Mouse (Mus musculus): ENCODE data around the gene Gm11756. TPM values are rescaled to one million over a fixed set of nuclear protein-coding genes. Genes with fewer than 3 reads are reported as not detected.
"Not testable (repeated sequence)": the region's sequence is repeated elsewhere in the genome, so short reads cannot be mapped to it uniquely, and the experiment has no call there.

The Gm11756 gene
- total RNA-seq (2021): not detected
- long read RNA-seq, experiment 1: 0 reads
- long read RNA-seq, experiment 2: 0 reads

DNA sequence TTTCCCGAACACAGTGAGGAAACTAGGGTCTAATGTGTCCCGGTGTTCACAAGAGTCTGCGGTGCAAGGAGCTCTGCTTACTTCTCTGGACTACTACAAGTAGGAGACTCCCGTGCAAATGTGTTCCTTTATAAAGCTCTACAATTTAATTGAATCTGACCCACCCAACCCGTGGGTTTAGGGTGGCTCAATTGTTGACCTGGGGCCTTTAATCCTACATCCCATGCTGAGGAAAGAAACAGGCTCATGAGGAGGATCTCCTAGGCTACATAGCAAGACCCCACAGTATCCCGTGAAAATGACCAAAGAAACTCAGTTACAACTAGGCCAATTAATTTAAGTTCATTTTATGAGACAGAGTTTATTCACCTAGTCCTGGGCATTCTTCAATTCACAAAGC lies at the start of gene Gm11756:
Gene Gm11756, minus strand, starts transcription at position 101 of the 400 bp plus-strand sequence.
- not testable (repeated sequence) for DNase-seq (ENCODE audit: low spot score in 2 of 2)

DNA sequence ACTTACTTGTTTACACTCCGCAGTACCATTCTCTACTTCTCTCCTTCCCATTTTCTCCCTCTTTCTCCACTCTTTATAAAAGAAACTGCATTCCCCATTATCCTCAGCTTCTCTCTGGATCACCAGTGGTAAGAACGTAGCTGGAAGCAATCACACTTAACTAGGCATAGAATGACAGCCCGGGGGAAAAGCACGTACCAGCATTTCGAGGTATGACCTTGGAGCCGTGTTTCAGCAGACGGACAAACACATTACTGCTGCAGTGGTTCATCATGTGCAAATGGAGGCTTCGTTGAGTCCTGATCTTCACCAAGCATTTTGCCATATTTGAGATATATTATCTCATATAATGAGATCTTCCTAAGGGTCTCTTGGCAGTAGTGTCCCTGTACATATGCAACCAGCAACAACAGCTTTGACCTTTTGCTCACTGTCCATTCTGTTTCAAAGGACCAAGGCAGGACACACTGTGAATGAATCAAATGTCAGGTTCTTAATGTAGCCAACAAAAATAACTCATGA lies 29.9 kb upstream of the Gm11756 start, which contains the start of gene 2310002L09Rik:
Gene 2310002L09Rik, minus strand, starts transcription at position 472 of the 522 bp plus-strand sequence.
- DNase-seq (ENCODE audit: low spot score in 2 of 2): no peak

- DNase-seq (ENCODE audit: low spot score in 2 of 2): not testable (repeated sequence)
Measured at GRCm38 (mm10) chr4:73905853-73906252, 14.7 kb downstream of the Gm11756 start, which contains the start of gene Gm13871. TSS of gene Gm13871 (minus strand) at chr4:73905953.

- not testable (repeated sequence) for DNase-seq (ENCODE audit: low spot score in 2 of 2)
Measured at GRCm38 (mm10) chr4:73891012-73891411, 29.5 kb downstream of the Gm11756 start, which contains the start of gene Gm11757. TSS of gene Gm11757 (minus strand) at chr4:73891112.

DNA sequence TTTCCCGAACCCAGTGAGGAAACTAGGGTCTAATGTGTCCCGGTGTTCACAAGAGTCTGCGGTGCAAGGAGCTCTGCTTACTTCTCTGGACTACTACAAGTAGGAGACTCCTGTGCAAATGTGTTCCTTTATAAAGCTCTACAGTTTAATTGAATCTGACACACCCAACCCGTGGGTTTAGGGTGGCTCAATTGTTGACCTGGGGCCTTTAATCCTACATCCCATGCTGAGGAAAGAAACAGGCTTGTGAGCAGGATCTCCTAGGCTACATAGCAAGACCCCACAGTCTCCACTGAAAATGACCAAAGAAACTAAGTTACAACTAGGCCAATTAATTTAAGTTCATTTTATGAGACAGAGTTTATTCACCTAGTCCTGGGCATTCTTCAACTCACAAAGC lies 44.4 kb downstream of the Gm11756 start, which contains the start of gene Gm11758:
Gene Gm11758, minus strand, starts transcription at position 101 of the 400 bp plus-strand sequence.
- DNase-seq (ENCODE audit: low spot score in 2 of 2): not testable (repeated sequence)

Other genes starting within 250 kb of the Gm11756 start
- not detected for gene Gm428, start 237.2 kb downstream of the Gm11756 start, total RNA-seq (2021)
- under 1 TPM; 0.11 to 0.92 TPM for gene Rasef, start 129.8 kb downstream of the Gm11756 start, total RNA-seq (2021)
- not detected for gene Gm11758, start 44.5 kb downstream of the Gm11756 start, total RNA-seq (2021)
- not detected for gene Gm11757, start 29.6 kb downstream of the Gm11756 start, total RNA-seq (2021)
- gene Gm13871, start 14.8 kb downstream of the Gm11756 start, total RNA-seq (2021): not detected
- under 1 TPM; 0.39 to 0.51 TPM for gene 2310002L09Rik, start 30.1 kb upstream of the Gm11756 start, total RNA-seq (2021)
- gene Frmd3, start 92.7 kb upstream of the Gm11756 start, total RNA-seq (2021): 1 to 10 TPM; 1.9 to 2.0 TPM

Data from adrenal gland, postnatal 4 days (tissue).